Mouse (Mus musculus) ES-Bruce4 (cell line): ENCODE measurements at regions not wholly inside any gene's neighbourhood (a gene's known extent, or its start where the extent isn't known, plus 50 kb on each side); places are given as distances from the start of the nearest gene placed in this dataset.

ENCODE experiments used
- H3K27ac ChIP-seq: 2 replicates; pipeline ENCODE4 v1.5.1; 2012; ENCODE audit warnings: low read length, inconsistent platforms; ENCODE audit not compliant: insufficient read depth
- H3K27me3 ChIP-seq: 2 replicates; pipeline ENCODE4 v1.6.1; 2012; ENCODE audit warnings: mild to moderate bottlenecking, low read length, inconsistent platforms; ENCODE audit not compliant: control insufficient read depth, poor library complexity, insufficient read depth, severe bottlenecking
- H3K36me3 ChIP-seq: 2 replicates; pipeline ENCODE4 v1.6.1; 2012; ENCODE audit warnings: inconsistent platforms, mild to moderate bottlenecking, low read length, moderate library complexity; ENCODE audit not compliant: control insufficient read depth, poor library complexity, insufficient read depth, severe bottlenecking
- H3K4me1 ChIP-seq: one replicate; pipeline ENCODE4 v1.8.1; 2011; ENCODE audit warnings: low read length; ENCODE audit not compliant: control insufficient read depth, insufficient read depth
- H3K4me3 ChIP-seq: 2 replicates; pipeline ENCODE4 v1.5.1; 2011; ENCODE audit warnings: low read depth, mild to moderate bottlenecking, low read length
- H3K9ac ChIP-seq: 2 replicates; pipeline ENCODE4 v1.6.1; 2012; ENCODE audit warnings: low read depth, mild to moderate bottlenecking, inconsistent platforms; ENCODE audit not compliant: poor library complexity, severe bottlenecking
- H3K9me3 ChIP-seq: replicated peaks from 2 replicates; pipeline ENCODE4 v1.6.1; 2012; ENCODE audit warnings: mild to moderate bottlenecking, low read length, inconsistent platforms; ENCODE audit not compliant: control insufficient read depth, poor library complexity, insufficient read depth, severe bottlenecking
- CTCF ChIP-seq: IDR thresholded peaks from one replicate; pipeline ENCODE4 v1.8.1; 2011; ENCODE audit warnings: low read depth, low read length
- EP300 ChIP-seq: IDR thresholded peaks from 2 replicates; pipeline ENCODE4 v1.6.1; 2011; ENCODE audit warnings: low read depth, low read length; ENCODE audit not compliant: insufficient read depth
- POLR2A ChIP-seq: IDR thresholded peaks from one replicate; pipeline ENCODE4 v1.8.1; 2011; ENCODE audit warnings: low read length; ENCODE audit not compliant: insufficient read depth

GRCm38 (mm10) chr9:32923925-32924324 lies 287.9 kb downstream of the Ets1 start:
- Histone ChIP-seq H3K9me3 (no peaks in the 10 kb centered on the region), H3K4me3 (no peak overlapping the region), H3K27ac (no peak overlapping the region), H3K27me3 (no peaks in the 10 kb centered on the region), H3K36me3 (no peaks in the 10 kb centered on the region), H3K9ac (no peak overlapping the region), H3K4me1 (no peaks in the 10 kb centered on the region)
- TF ChIP-seq POLR2A (no peak), EP300 (no peak), CTCF (no peak)

- Histone ChIP-seq H3K27me3 (no peaks in the 10 kb centered on the region), H3K4me1 (no peaks in the 10 kb centered on the region), H3K36me3 (no peaks in the 10 kb centered on the region), H3K9me3 (no peaks in the 10 kb centered on the region), H3K9ac (no peak overlapping the region), H3K27ac (no peak overlapping the region), H3K4me3 (no peak overlapping the region)
- TF ChIP-seq POLR2A: no peak
- TF ChIP-seq CTCF: no peak
- no peak for TF ChIP-seq EP300
Measured at GRCm38 (mm10) chr9:32924333-32924886, 288.4 kb downstream of the Ets1 start.

DNA sequence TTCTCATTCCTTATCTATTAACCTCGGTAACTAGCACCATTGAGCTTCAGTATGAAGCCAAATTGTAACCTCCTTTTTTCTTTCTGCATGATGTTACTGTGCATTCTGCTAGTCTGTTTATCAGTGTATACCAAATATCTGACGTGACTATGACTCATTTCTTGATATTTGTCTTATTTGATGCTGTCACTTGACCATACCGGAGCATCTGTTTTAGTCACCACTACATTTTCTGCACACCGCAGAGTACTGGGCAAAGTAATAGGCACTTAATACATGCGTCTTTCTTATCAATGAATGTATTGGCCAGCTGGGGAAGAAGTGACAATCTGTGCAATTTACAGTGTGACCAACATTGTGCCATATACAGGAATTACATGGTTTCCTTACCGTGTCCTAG lies 289.0 kb downstream of the Ets1 start:
- no peak overlapping the region for H3K9ac ChIP-seq
- H3K9me3 ChIP-seq: no peaks in the 10 kb centered on the region
- no peaks in the 10 kb centered on the region for H3K36me3 ChIP-seq
- H3K4me1 ChIP-seq: no peaks in the 10 kb centered on the region
- no peaks in the 10 kb centered on the region for H3K27me3 ChIP-seq
- no peak for TF ChIP-seq CTCF
- TF ChIP-seq EP300: no peak
- TF ChIP-seq POLR2A: no peak
- H3K27ac ChIP-seq: no peak overlapping the region
- H3K4me3 ChIP-seq: no peak overlapping the region

DNA sequence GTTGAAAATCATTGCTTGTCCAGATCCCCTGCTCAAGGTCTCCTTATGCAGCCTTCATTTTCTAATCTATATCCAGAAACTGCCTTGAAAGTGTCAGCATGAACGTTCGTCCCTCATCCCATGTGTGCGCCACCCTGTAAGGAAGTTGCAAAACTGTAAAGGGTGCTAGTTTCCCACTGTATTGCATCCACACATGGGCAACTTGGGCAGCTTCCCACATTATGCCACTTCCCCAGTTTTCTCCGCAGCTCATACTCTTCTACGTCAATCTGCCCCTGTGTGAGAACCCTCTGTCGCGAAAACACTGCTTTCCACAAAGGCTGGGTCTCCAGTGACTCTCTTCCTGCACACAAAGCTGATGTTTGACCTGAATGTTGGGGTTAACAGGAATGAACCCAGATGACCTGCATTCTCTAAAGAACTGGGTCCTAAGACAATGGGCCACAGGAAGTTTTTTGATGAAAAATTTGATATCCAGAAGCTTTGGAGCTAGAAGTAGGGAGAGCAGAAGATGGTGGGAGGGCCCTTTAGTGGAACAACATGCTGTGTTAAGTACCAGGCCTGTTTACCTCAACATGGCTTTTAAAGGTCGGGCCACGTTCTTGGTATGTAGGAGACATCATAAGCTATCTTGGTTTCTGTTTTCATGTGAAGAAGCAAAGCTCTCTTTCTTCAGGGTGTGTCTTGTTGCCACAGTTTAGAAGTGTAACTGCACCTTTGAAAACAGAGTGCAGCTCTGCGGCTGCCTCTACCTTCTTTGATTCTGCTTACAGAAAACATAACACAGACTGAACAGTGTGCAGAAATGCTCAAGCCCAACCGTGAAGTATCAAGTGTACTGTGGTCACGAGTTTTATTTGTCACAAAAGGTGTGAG lies 289.9 kb downstream of the Ets1 start:
- H3K36me3 ChIP-seq: no peaks in the 10 kb centered on the region
- no peak overlapping the region for H3K9ac ChIP-seq
- H3K4me1 ChIP-seq: no peaks in the 10 kb centered on the region
- no peak for TF ChIP-seq POLR2A
- no peak for TF ChIP-seq EP300
- TF ChIP-seq CTCF: no peak
- H3K9me3 ChIP-seq: no peaks in the 10 kb centered on the region
- no peaks in the 10 kb centered on the region for H3K27me3 ChIP-seq
- H3K27ac ChIP-seq: no peak overlapping the region
- no peak overlapping the region for H3K4me3 ChIP-seq

DNA sequence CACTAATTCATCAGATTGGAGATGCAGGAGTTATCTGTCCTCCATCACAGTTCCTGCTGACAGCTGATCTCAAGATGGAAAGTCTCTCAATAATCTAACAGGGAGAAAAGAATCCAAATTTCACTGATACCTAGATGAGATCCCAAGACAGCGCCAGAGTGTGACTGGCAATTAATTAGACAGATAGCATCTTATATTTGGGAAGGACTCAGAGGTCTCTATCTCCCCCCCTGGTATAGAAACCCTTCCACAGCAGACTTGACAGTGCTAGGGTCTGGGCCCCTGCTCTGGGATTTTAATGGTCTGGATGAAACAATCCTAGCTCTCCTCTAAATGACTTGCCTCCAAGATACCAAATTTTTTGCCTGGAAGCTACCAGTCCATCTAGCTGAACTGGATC lies 291.6 kb downstream of the Ets1 start:
- Histone ChIP-seq H3K27ac (no peak overlapping the region), H3K36me3 (no peaks in the 10 kb centered on the region), H3K9ac (no peak overlapping the region), H3K9me3 (no peaks in the 10 kb centered on the region), H3K4me1 (no peaks in the 10 kb centered on the region), H3K27me3 (no peaks in the 10 kb centered on the region), H3K4me3 (no peak overlapping the region)
- TF ChIP-seq POLR2A (no peak), EP300 (no peak), CTCF (no peak)

- no peak overlapping the region for H3K4me3 ChIP-seq
- H3K27ac ChIP-seq: no peak overlapping the region
- H3K27me3 ChIP-seq: no peaks in the 10 kb centered on the region
- H3K4me1 ChIP-seq: no peaks in the 10 kb centered on the region
- H3K9ac ChIP-seq: no peak overlapping the region
- H3K9me3 ChIP-seq: no peaks in the 10 kb centered on the region
- no peaks in the 10 kb centered on the region for H3K36me3 ChIP-seq
- TF ChIP-seq POLR2A (no peak), CTCF (no peak), EP300 (no peak)
Measured at GRCm38 (mm10) chr9:32928289-32929000, 292.4 kb downstream of the Ets1 start.
